Mouse (Mus musculus) ovary, postnatal 14 days (tissue): ENCODE measurements at regions not wholly inside any gene's neighbourhood (a gene's known extent, or its start where the extent isn't known, plus 50 kb on each side); places are given as distances from the start of the nearest gene placed in this dataset.

ENCODE experiments used
- DNase-seq: peaks from one replicate; pipeline ENCODE4 v3.0.0; 2022; ENCODE audit warnings: low spot score

GRCm38 (mm10) chr19:24622776-24623175 lies 51.0 kb upstream of the Tmem252 start:
- DNase-seq: no peak

- DNase-seq: no peak
Observed at GRCm38 (mm10) chr19:24622309-24622708, 51.5 kb upstream of the Tmem252 start.

- DNase-seq: peak; percentile 59
Observed at GRCm38 (mm10) chr19:24621610-24622220, 52.1 kb upstream of the Tmem252 start.

- no peak for DNase-seq
Observed at GRCm38 (mm10) chr19:24615762-24616310, 58.0 kb upstream of the Tmem252 start.

- DNase-seq: no peak
Observed at GRCm38 (mm10) chr19:24607884-24608283, 52.2 kb upstream of the Pip5k1b start.

- DNase-seq: no peak
Observed at GRCm38 (mm10) chr19:24606390-24606976, 50.8 kb upstream of the Pip5k1b start.
